Mouse (Mus musculus): Measurements from ENCODE around the gene Lrrc37a.

DNA sequence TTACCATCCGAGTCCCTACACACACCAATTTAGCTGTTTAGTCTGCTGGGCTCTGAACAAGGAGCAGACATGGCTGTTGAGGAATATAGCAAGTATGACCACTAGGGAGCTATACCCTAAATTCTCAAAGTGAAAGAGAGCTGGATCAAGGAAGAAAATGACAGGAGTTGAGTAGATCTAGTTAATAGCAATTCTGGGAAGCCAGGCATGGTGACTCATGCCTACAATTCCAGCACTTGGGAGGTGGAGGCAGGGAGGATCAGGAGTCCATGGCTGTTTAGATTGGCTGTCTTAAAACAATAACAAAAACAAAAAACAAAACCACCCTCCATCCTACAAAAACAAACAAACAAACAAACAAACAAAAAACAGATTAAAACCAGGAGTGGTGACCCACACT is 93.1 kb downstream of the Lrrc37a start:
- TF ChIP-seq POLR2A (IDR thresholded peaks at IDR 0.05; ENCODE audit: borderline replicate concordance, low read depth, low read length) = no peak
- no peak for TF ChIP-seq CTCF (IDR thresholded peaks at IDR 0.05; ENCODE audit: low read depth, low read length)
